Mouse (Mus musculus) urinary bladder, postnatal 10 days (tissue): ENCODE measurements around the gene Farsb.

Experiments
- DNase-seq: peaks from one replicate; pipeline ENCODE4 v3.0.0; 2022; ENCODE audit warnings: low spot score

Farsb gene

GRCm38 (mm10) chr1:78484361-78484760, 4.3 kb downstream of the Farsb start:
- DNase-seq: no peak

GRCm38 (mm10) chr1:78483430-78483829, 5.3 kb downstream of the Farsb start:
- DNase-seq: no peak

- DNase-seq: no peak
These were observed 16.3 kb downstream of the Farsb start for GRCm38 (mm10) chr1:78472441-78472840.

- DNase-seq: no peak
These were observed 34.0 kb downstream of the Farsb start for GRCm38 (mm10) chr1:78454659-78455058.

- no peak for DNase-seq
These were observed 34.8 kb downstream of the Farsb start for GRCm38 (mm10) chr1:78453886-78454285.

- DNase-seq: no peak
These were observed 36.2 kb downstream of the Farsb start for GRCm38 (mm10) chr1:78452544-78452943.

GRCm38 (mm10) chr1:78451070-78451854, 37.4 kb downstream of the Farsb start:
- no peak for DNase-seq

GRCm38 (mm10) chr1:78448091-78448490, 40.6 kb downstream of the Farsb start:
- no peak for DNase-seq

- no peak for DNase-seq
These were observed 42.0 kb downstream of the Farsb start for GRCm38 (mm10) chr1:78446742-78447141.

- DNase-seq: no peak
These were observed 42.5 kb downstream of the Farsb start for GRCm38 (mm10) chr1:78446232-78446631.

- no peak for DNase-seq
These were observed 45.6 kb downstream of the Farsb start for GRCm38 (mm10) chr1:78443056-78443455.

- no peak for DNase-seq
These were observed 48.0 kb downstream of the Farsb start for GRCm38 (mm10) chr1:78440716-78441115.

GRCm38 (mm10) chr1:78437150-78437549, 51.5 kb downstream of the Farsb start:
- DNase-seq: no peak

GRCm38 (mm10) chr1:78436445-78436844, 52.3 kb downstream of the Farsb start:
- no peak for DNase-seq

GRCm38 (mm10) chr1:78435967-78436366, 52.7 kb downstream of the Farsb start:
- no peak for DNase-seq

- no peak for DNase-seq
These were observed 55.2 kb downstream of the Farsb start for GRCm38 (mm10) chr1:78433472-78433871.

GRCm38 (mm10) chr1:78428851-78429250, 59.8 kb downstream of the Farsb start:
- DNase-seq: no peak

- DNase-seq: no peak
These were observed 61.9 kb downstream of the Farsb start for GRCm38 (mm10) chr1:78426841-78427240.

GRCm38 (mm10) chr1:78425793-78426700, 62.6 kb downstream of the Farsb start:
- DNase-seq: no peak

- DNase-seq: no peak
These were observed 63.4 kb downstream of the Farsb start for GRCm38 (mm10) chr1:78425309-78425708.

GRCm38 (mm10) chr1:78424848-78425247, 63.8 kb downstream of the Farsb start:
- no peak for DNase-seq

- no peak for DNase-seq
These were observed 66.1 kb downstream of the Farsb start for GRCm38 (mm10) chr1:78422576-78422975.

GRCm38 (mm10) chr1:78421749-78422148, 66.9 kb downstream of the Farsb start:
- DNase-seq: no peak
